Mouse (Mus musculus) A20 (cell line): ENCODE data around the gene Myl7.
A peak's percentile ranks its signal among the peaks of the same experiment; 100 is the strongest.
"Not testable (repeated sequence)": the region's sequence is repeated elsewhere in the genome, so short reads cannot be mapped to it uniquely, and the experiment has no call there.

Source experiments
- DNase-seq: peaks from one replicate; pipeline ENCODE4 v3.0.0-alpha.2; 2011; ENCODE audit warnings: low read depth, low spot score

Gene Myl7

DNA sequence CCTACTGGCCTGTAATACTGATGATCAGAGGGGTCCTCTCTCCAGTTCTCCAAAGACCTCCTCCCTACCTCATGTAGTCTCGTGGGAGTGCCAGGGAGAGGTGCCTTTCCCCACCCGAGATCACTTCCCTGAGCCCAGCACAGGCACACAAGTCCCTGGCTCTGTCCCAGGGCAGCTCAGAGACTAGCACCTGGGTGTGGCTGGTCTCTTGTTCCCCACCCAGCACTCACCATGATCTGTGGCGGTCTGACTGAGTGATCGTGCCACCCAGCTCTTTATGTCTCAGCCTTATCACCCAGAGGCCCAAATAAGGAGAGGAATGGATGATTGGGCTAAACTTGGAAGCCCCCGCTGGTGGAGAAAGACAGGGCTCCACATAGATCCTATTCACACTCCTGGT, at the start of gene Myl7:
Gene Myl7 (minus strand): TSS at position 252 of the 400 bp plus-strand sequence.
- no peak for DNase-seq

GRCm38 (mm10) chr11:5947796-5948195, 49.2 kb upstream of the Myl7 start:
- DNase-seq = no peak

GRCm38 (mm10) chr11:5945096-5945495, 46.5 kb upstream of the Myl7 start:
- no peak for DNase-seq

DNA sequence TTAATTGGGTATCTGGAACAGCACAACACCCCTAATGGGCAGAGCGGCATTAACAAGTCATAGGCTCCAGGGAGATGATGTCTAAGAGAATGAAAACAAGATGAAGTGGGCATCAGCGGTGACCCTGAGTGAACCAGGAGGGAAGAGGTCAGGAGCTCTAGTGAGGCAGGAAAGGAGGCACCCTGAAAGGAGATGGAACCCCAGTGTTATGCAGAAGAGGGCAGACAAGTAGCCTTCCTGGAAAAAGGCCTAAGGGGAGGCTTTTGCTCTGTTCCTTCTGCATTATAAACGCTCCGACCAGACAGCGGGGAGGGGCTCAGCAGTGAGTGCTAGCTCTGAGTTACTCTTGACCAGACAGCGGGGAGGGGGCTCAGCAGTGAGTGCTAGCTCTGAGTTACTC, 44.4 kb upstream of the Myl7 start:
- no peak for DNase-seq

- not testable (repeated sequence) for DNase-seq
These were observed 35.9 kb upstream of the Myl7 start for GRCm38 (mm10) chr11:5934531-5934930.

DNA sequence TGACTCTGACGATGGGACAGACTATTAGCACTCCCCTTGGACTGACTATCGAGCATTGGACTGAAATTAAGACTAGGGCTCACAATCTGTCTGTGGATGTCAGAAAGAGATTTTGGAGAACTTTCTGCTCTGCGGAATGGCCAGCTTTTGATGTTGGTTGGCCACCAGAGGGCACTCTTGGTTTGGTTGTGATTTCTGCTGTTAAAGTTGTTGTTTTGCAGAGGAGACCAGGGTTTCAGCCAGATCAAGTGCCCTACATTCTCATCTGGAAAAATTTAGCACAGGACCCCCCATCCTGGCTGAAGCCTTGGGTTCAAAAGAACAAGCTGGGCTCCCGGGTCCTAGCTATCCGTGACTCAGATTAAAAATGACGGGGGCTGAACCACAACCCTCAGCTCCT, 33.4 kb upstream of the Myl7 start:
- DNase-seq = peak; percentile 47

DNA sequence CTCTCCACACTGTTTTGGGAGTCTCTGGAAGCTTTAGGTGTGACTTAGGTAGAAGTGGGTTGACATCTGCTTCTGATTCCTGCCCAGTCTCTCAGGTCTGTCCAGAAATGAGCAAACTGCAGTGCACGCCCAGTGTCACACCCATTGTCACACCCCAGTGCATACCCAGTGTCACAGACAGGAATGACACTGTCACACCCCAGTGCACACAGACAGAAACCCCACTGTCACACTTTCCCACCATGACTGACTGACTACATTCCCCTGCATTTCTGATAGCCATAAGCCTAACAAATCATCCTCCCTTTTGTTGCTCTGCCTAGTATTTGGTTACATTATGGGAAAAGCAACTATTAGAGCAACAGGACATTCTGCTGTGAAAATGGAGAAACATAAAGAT, 32.0 kb upstream of the Myl7 start:
- no peak for DNase-seq

DNA sequence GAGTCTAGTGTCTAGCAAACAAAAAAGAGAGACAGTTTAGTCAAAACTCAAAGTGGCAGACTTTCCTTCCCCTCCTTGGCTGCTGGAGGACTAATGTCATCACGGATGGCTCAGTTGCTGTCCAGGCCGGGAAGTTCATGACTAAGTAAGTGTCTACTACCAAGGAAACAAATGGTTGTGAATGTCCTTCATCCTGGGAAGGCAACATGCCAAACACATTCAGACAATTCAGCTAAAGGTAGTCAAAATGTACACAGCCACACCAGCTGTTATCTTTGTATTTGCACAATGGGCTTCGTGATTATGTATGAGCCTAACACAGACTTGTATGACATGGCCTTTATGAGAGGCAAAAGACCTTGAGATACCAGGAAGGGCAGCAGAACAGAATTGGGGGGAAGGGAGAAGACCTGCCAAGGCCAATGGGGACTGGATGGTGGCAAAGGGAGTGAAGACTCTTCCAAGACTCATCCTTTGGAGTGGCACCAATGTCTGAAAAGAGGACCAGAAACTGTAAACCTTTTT, 28.2 kb upstream of the Myl7 start:
- no peak for DNase-seq

DNA sequence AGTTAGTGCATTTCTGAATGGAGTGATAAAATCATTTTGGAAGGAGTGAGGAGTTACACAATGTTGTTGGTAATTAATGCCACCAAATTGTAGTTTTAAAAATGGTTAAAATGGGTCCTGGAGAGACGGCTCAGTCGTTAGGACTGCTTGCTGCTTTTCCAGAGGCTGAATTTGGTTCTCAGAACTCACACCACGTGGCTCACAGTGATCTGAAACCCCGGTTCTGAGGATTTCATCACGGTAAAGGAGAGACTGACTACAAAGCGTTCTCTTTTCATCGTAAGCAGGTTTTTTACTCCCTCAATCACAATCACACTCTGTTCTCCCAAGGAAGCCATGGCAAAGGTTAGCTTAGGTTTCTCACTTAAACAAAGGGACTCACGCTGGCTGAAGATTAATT, 26.1 kb upstream of the Myl7 start:
- no peak for DNase-seq

GRCm38 (mm10) chr11:5920323-5920960, 21.9 kb upstream of the Myl7 start:
- no peak for DNase-seq

DNA sequence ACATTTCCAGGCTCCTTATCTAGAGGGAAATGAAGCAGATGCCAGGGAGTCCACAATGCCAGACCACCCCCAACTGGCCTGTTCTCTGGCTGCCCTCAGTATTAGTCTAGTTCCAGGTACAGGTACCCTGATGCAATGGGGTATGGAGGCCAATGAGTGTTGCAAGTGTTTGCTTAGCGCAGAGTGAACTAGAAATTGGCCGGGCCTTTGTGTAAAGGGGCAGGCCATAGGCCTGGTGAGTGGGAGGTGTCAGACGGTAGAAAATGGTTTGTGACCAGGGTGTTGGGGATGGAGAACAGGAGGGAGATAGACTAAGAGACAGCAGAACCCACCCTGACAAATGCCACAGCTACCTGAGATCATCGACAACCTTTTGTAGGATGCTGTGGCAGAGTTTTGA, 21.0 kb upstream of the Myl7 start:
- DNase-seq = no peak

DNA sequence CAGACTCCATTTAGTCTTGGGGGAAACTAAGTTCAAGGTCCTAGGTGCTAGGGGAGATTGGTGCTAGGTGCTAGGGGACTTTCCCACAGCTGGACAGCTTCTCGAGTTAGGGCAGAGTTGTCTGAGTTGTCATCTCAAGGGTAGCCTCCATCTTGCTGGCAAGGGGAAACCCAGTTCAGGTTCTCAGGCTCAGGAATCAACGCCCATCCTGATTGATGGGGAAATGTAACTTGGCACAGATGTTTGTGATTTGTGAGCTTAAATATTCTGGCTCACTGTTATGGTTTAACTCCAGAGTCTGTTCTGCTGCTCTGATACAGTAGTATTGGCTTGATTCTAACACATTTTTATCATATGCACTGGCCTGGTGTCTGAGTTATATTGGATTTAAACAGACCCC, 19.5 kb upstream of the Myl7 start:
- DNase-seq = no peak

GRCm38 (mm10) chr11:5916178-5916548, 17.6 kb upstream of the Myl7 start:
- no peak for DNase-seq

DNA sequence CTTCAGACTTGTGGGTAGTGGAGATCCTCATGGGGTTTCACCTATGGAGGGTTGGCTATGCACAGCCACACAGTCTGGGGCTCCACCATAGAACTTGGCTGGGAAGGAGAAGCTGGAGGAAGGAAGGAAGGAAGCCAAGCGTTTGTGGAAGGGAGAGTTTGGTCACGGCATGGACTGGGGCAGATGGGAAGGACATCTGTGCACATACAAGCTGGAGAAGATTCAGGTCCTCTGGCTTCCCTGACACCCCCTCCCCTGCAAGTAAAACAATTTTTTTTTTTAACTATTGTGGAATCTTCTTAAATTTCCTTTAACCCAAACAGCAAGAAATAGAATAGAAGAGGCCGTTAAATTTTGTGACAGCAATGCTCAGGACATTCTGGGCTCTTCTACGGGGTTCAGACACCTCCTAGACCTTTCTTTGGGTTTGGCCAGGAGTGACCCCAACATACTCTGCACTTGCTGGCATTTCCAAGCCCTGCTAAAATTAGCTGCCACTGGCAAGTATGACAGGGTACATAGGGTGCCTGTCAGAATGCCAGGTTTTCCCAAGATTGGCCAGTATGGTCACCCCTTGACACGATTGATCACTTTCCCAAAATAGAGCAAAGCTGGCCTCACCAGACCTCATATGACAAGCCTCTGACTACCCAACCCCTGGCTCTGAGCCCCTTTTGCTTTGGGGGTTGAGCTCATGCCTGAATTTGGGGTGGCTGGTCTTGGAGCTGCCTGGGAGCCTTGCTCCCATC, 17.0 kb upstream of the Myl7 start:
- no peak for DNase-seq

DNA sequence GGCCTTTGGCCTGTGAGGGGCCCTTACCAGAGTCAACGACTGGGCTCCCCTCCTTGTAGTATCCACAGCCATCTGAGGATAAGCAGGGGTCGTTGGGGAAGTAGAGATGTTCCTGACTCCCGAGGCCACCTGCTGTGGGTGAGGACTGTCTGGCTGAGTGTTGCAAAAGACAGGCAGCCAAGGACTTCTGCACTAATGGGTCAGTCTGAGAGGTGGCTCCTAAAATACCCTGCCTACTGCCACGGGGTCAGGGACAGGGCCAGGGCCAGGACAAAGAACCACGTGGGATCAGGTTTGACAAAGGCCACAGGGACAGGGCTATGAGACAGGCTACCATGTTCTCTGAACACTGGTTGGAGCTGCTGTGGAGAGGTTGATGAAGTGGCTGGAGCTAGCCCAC, 16.4 kb upstream of the Myl7 start:
- DNase-seq = no peak

DNA sequence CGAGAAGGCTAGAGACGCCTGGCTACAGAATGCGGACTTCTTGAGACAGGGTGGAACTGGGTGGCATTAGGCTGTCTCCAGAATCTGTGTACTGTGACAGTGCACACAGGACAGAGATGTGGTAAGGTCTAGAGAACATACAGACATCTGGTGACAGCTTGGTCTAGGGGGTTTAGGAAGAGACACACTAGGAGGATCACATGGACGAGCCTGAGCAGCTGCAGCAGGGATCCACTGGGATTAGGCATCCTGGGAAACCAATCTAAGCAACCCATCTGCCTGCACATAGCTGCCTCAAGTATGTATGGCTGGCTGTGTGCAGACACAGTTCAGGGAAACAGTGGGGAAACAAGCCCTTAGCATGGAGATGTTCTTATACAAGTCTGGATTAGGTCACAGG, 15.4 kb upstream of the Myl7 start:
- no peak for DNase-seq

DNA sequence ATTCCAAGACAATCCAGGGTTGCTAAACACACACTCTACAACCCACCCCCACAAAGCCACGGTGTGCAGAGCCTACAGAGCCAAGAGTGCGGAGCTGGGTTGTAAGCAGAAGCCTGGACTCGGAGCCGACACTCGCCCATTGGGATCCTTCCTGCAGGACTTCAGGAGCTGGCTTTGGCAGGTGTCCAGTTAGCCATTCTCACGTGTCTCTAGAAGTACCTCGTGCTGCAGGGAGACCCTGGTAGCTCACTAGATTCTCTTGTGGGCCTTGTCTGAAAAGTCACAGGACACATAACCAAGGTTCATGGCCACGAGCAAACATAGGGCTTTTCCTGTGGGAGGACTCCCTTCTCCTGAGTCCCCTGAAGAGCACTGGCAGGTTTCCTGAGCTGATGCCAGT, 14.7 kb upstream of the Myl7 start:
- no peak for DNase-seq

GRCm38 (mm10) chr11:5912635-5913034, 14.1 kb upstream of the Myl7 start:
- peak; percentile 68 for DNase-seq

- DNase-seq = no peak
These were observed 10.1 kb upstream of the Myl7 start for GRCm38 (mm10) chr11:5908642-5909041.

- no peak for DNase-seq
These were observed 8.5 kb upstream of the Myl7 start for GRCm38 (mm10) chr11:5907096-5907495.

GRCm38 (mm10) chr11:5905778-5906518, 7.4 kb upstream of the Myl7 start:
- DNase-seq = no peak

DNA sequence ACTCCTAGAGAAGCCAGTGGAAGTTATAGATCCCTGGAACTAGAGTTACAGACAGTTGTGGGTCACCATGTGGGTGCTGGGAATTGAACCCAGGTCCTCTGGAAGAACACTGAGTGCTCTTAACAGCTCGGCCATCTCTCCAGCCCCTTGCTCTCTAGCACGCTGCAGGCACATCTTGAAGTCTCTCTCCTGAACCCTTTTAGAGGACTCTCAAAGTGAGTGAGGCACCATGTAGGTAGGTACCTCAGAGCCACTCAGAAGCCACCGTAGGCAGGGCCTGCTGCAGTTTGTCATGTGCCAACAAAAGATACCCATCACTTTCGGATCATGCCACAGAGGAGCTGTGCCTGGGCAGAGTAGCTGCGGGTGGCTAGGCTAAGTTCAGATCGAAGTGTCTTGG, 6.3 kb upstream of the Myl7 start:
- no peak for DNase-seq

DNA sequence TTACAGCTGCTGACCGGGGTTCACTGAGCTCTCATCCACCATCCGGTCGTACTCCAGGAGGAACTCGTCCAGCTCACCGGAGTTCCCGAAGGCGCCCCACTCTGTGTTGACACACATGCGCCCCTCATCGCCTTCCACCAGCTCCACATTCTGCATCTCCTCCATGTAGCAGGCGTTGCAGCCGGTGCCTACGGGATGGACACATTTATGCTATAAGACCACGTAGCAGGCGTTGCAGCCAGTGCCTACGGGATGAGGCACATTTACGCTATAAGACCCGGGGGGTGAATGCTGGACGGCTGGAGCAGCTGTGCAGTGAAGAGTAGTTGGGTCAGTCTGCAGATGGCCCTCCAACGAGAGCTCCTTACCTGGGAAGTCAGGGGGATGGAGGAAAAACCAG, 5.8 kb upstream of the Myl7 start:
- no peak for DNase-seq
